Mouse (Mus musculus): ENCODE measurements around the gene Isca1.

GRCm38 (mm10) chr13:59798306-59798705, 28.7 kb upstream of the Isca1 start:
- TF ChIP-seq POLR2A (IDR thresholded peaks at IDR 0.05; ENCODE audit: borderline replicate concordance, control insufficient read depth, low read depth, low read length), result no peak
- TF ChIP-seq CTCF (IDR thresholded peaks at IDR 0.05; ENCODE audit: control insufficient read depth, insufficient read depth, low read length), result no peak
